Mouse (Mus musculus): ENCODE measurements around the gene Cab39. TPM values are rescaled to one million over a fixed set of nuclear protein-coding genes. Genes with fewer than 3 reads are reported as not detected.

Cab39 gene
- total RNA-seq, 2 experiments from 2014 or later: 93.5 to 101 TPM

DNA sequence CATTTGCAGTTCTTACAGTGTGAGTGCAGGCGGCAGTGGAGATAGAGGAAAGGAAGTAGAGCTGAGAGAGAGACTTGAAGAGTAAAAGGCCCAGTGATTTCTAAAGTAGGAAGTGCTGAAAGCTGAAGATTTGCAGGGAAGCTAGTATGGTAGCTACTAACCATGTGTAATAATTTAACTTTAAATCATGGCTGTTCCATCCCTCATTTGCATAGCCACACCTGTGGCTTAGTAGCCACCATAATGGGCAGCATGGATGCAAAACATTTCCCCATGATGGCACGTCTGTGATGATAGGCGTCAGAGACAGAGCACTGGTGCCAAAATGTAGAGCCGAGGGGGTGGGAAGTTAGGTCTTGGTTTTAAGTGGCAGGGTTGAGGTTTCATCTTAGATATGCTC is 47.2 kb downstream of the Cab39 start:
- no peak for DNase-seq
- intact Hi-C loops (cut with DNase I): loop anchor here (5.0 kb wide), 1 partner anchor 98 kb away; no protein-coding TSS in a partner anchor

DNA sequence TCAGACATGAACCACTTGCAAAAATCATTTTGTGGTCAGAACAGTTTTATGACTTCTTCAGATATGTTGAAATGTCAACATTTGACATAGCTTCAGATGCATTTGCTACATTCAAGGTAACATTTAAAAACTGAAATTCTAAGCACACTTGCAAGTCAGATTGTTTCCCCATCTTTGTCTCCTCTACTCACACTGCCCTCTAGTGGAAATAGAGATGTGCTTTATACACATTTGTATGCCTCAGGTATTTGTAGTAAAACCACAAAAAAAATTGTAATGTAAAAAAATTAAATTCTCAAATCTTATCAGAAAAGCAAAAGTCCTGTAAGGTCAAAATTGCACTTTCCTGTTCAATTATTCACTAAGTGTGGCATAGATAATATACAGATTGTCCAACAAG is 49.0 kb downstream of the Cab39 start:
- DNase-seq: no peak
- intact Hi-C loops (cut with DNase I): loop anchor here (2.0 to 5.0 kb wide), 2 partner anchors 49 to 100 kb away; partner anchors contain the start of gene Cab39

DNA sequence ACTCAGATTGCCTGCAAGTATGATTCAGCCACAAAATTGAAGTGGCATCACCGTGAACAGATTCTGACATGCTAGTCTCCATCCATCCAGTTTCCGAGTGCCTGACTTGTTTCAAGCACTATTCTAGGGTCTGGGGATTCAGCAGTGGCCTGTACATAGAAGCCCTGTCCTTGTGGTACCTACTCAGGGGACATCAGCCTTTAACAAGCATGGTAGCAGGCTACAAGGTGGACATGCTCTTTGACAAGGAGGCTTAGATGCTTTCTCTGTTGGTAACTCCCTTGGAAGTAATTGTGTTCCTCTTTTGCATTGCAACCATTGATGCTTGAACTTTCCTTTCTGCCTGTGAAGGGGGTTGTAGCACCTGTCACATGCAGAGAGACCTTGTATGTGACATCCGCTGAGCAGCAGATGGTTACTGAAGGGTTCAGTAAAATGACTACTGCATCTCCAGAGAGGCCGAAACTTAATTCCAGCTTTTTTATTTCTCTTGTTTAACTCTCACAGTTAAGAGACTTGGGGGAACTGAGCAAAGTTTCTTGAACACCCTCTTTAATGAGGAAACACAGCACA is 50.1 kb downstream of the Cab39 start:
- intact Hi-C loops (cut with DNase I): loop anchor here (2.0 to 5.0 kb wide), 2 partner anchors 51 to 101 kb away; partner anchors contain the start of gene Cab39
- DNase-seq: no peak

DNA sequence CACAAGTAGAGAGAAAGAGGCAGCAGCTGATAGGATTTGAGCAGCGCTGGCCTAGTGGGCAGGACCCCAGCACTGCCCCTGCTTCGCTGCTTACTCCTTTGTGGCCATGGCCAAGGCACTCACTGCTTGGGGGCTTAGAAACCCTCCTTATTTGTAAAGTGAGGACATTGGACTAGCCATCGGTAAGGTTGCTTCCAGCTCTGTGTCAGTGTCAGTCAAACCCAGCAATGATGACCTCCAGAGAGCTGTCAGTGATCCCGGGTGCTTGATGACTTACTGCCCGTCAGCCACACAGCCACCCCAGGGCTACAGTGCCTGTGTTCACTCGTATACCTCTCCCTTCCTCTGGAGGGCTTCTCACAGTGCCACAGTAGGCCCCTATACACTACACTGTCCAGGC is 51.7 kb downstream of the Cab39 start:
- DNase-seq: no peak
- intact Hi-C loops (cut with DNase I): loop anchor here (5.0 kb wide), 1 partner anchor 103 kb away; no protein-coding TSS in a partner anchor

DNA sequence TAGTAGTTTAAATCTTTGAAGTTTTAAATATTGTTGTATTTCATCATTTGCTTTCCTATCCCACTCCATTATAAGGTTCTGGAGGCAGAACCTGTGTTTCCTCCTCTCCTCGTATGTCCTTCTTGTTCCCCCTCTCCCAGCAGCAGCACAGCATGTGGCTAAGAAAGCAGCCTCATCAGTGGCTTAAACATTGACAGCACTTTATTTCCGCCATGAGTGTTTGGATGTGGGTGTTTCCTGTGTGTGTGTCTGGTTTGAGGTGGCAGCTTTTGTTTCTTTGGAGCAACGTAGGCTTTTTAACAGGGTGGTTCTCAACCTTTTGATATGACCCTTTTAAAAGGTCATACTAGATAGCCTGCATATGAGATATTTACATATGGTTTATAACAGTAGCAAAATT is 52.2 kb downstream of the Cab39 start:
- intact Hi-C loops (cut with DNase I): no loop called here
- no peak for DNase-seq

DNA sequence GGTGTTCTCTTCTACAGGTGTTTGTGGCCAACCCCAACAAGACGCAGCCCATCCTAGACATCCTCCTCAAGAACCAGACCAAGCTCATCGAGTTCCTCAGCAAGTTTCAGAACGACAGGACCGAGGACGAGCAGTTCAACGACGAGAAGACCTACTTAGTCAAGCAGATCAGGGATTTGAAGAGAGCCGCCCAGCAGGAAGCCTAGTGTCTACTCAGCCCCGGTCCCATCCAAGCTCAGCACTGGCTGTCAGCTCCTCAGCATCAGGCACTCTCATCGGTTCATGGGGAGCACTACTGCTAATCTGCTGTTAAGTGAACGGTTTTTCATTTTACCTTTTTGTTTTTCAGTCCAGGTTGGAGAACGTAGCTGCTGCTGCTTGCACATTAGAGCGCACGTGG is 55.8 kb downstream of the Cab39 start:
- intact Hi-C loops (cut with DNase I): no loop called here
- DNase-seq: no peak

DNA sequence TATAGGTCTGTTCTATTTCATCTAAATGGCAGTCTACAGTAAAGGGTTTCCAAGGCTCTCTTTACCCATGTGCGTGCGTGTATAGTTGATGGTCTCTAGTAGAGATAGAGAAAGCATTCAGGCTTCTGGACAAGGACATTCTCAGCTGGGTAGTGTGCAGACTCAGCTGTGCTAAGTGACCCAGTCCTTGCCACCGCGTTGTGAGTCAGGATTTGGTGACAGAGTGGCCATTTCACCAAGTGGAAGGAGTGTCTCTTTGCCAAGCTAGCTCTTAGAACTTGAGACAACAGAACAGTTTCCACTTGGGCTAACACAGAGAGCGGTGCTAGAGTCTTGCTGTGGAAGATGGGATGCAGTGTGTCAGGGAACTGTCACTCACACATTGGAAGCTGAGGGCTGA is 57.6 kb downstream of the Cab39 start:
- no peak for DNase-seq
- intact Hi-C loops (cut with DNase I): loop anchor here (5.0 kb wide), 2 partner anchors 51 to 1881 kb away; no protein-coding TSS in a partner anchor

DNA sequence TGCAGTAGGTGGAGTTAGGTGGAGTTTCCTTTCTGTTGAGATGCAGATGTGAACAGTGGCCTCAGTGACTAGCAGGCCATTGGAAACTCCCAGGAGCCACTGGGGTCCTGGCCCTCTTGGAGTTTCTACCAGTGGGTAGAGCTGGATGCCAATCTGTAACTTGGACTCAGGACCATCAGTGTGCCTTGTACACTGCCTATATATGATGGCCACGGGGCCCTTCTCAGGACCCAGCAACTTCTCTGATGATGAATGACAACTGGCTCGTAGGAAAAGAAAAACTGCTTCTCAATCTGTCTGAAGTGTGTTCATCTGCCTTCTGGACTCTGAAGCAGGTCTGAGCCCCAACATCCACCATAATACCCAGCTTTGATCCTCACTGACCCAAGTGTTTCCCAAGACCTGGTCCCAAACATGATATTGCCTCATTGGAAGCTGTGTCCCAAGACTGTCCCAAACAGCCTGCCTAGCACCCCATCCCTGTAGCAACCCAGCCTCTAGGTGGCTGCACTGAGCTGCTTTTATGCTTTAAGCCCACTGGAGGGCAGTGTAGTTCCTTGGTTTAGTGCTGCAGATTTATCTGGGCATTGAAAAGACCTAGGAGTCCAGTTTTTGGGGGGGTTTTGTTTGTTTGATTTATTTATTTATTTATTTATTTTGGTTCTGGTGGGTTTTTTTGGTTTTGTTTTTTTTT is 59.9 kb downstream of the Cab39 start:
- intact Hi-C loops (cut with DNase I): loop anchor here (1.0 to 5.0 kb wide), 4 partner anchors 49 to 1879 kb away; no protein-coding TSS in a partner anchor
- peak; percentile 64 to 81 for DNase-seq

DNA sequence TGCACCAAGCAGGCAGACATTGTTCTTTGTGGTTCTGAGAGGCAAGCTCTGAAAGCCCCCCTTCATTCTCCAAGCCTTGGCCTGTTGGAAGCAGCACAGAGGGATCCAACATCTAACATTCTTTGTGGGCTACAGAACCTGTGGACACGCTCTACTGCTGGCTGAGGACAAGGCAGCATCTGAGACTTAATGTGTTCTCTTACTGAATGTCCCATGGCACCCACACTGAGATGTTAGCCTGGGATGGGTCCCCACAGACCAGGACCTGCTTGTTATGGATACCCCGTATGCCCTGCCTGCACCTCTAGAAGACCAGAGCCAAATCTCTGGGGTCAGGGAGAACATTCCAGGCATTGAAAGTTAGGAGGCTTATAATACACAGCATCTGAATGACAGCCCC is 60.6 kb downstream of the Cab39 start:
- intact Hi-C loops (cut with DNase I): loop anchor here (1.0 to 5.0 kb wide), 4 partner anchors 48 to 1878 kb away; no protein-coding TSS in a partner anchor
- DNase-seq: no peak

DNA sequence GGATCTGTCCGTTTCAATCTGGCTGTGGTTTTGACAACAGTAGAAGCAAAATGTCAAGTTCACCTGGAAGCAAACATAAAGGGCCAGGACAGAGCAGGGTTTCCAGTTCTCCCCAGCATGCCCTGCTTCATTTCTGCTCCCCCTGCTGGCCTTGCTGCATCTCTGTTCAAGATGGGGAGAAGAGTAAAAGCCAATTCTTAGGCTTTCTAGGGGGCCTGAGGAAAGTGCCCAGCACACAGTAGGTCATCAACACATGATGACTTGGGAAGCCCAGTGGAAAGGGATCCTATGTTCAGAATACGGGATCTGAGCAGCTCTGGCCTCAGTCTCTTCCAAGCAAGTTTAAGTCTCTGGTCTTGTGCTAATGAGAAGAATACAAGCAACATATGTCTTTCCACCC is 61.2 kb downstream of the Cab39 start:
- intact Hi-C loops (cut with DNase I): loop anchor here (5.0 kb wide), 2 partner anchors 48 to 1878 kb away; no protein-coding TSS in a partner anchor
- DNase-seq: no peak

DNA sequence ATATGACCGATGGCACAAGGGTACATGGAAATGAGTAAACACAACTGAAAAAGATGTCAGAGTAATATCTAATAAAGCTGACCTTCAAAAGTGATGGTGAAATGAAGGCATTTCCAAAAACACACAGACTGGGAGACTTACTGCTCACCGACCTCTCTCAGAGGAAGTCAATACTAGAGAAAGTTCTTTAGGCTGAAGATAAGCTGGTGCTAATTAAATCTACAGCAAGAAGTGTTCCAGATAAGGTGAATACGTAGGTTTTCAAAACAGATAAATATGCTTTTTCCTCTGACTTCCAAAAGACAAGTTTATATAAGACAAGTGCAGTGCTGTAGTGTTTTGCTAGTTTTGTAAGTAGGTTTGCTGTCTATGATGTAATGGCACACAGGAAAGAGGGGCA is 63.0 kb downstream of the Cab39 start:
- no peak for DNase-seq
- intact Hi-C loops (cut with DNase I): no loop called here

DNA sequence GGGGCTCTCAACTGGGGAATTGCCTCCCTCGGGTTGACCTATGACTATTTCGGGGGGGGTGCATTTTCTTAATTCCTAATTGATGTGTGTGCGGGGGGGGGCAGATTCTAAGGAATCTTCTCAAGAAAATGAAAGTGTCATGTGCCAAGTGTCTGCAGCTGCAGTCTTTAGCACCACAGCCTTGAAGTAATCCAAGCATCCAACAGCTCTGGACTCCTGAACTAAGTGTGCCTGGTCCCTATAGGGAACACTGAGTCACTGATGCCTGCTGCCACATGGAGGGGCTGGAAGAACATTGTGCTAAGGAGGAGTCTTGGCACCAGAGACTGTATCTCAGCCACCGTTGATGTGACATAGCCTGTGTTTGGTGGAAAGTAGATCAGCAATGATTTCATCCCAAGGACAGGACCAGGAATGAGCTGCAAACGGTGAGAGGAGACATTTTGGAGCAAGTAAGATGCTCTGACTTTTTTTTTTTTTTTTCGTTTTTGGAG is 64.1 kb downstream of the Cab39 start:
- intact Hi-C loops (cut with DNase I): no loop called here
- no peak for DNase-seq

DNA sequence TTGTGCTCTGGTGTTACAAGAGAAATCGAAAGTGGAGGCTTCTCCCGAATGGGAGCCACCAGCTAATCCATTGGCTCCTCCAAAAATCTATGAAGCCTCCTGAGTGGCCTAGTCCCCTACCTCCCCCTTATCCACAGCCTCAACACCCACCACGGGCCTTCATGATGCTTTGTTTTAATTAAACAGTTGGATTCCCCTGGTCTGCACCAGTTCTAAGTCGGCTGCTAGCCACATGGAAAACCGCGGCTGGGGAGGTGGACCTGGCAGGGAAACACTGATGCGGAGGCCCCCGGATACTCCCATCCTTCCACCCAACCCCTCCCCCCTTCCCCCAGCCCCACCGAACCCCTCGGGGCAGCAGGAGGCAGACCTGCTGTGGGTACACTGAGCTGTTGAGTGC is 71.1 kb downstream of the Cab39 start:
- intact Hi-C loops (cut with DNase I): no loop called here
- peak; percentile 10 to 30 for DNase-seq

DNA sequence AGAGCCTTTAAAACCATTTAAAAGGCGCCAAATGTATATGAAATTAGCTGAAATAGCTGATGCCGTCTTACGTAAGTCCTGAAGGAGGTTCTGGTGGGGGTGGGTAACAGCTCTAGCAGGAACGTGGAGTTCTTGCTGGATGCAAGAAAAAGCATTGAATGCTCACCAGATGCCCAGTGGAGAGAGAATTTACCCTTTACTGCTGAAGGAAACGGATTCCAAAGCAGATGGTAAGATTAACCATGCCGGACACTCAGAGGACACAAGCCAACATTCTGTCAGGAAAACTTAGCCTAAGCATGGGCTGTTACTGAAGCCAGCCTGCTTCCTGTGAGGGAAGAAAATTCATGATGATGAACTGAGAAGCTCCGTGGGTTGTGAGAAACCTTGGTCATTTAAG is 76.8 kb downstream of the Cab39 start:
- intact Hi-C loops (cut with DNase I): no loop called here

DNA sequence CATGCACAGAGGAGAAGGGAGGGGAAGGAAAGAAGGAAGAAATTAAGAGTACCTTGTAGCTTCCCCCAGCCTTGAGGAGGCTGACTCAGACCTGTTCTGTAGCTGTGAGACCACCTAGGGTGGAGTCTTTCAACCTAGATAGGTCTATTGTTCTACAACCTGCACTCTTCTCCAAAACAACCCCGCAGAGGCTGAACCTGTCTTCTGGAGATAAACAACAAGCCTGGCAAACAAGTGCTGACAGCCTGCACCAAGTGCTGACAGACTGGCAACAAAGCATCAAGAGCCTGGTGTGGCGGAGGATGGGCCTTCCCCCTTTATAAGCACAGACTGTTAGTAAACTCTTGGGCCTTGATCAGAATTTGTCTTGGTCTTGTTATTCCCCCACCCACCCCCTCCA is 77.3 kb downstream of the Cab39 start:
- no peak for DNase-seq
- intact Hi-C loops (cut with DNase I): no loop called here

More for the DNA sequence above, 76.8 kb downstream of the Cab39 start:
- no peak for DNase-seq

DNA sequence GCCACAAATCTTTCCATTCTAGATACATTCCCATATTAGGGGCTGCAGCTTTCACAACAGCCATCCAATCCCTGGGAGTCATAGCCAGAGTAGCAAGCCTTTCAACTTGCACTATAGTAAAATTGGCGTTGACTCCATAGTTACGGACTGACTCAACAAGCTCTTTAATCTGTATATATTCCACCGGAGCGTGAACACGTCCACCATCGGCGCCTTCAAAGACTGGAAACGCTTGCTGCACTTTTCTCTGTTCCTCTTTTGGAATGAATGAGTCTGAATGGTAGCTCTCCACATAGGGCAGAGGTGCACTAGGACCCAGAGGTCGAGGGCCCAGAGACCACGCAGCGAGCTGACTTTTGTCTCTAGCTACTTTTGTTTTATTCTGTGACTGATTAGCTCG is 88.8 kb downstream of the Cab39 start:
- DNase-seq: no peak
- intact Hi-C loops (cut with DNase I): no loop called here

DNA sequence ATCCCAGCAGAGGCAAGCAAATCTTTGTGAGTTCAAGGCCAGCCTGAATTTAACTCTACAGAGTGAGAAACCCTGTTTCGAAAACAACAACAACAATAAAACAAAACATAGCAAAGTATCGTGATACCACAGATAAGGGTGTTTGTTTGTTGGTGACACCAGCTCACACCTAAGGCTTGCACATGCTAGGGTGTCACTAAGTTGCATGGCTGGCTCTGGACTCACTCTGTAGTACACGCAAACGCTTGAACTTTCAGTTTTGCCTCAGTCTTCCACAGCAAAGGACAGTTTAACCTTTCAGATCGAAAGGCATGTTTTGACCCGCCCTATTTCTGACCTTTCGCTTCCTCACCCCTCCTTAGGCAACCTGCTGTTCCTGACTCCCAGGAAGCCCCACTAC is 94.0 kb downstream of the Cab39 start:
- intact Hi-C loops (cut with DNase I): no loop called here
- DNase-seq: no peak

DNA sequence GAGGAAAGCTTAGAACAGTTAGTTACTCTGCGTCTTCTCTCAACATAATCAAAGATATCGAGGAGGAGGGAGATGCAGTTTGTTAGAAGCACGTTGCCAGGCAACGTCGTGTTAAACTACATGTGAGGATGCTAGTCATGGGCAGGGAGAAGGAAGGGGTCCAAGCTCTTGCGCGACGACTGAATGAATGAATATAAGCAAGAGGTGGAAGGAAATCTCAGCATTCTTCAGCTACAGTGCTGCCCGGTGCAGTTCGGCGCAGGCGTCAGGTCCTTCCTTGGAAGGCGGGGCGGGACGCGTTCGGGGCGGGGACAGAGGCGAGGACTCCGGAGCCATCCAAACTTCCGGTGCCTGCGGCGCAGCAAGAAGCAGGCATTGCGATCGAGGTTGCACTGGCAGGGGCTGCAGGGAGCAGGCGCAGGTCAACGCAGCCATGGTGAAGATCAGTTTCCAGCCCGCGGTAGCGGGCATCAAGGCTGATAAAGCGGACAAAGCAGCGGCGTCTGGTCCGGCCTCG is 101.0 kb downstream of the Cab39 start, which contains the start of gene Itm2c:
Itm2c (plus strand) TSS at position 51 of the 517 bp plus-strand sequence.
- peak; percentile 87 to 91 for DNase-seq
- intact Hi-C loops (cut with DNase I): loop anchor here (2.0 kb wide), 1 partner anchor 41 kb away; no protein-coding TSS in a partner anchor

DNA sequence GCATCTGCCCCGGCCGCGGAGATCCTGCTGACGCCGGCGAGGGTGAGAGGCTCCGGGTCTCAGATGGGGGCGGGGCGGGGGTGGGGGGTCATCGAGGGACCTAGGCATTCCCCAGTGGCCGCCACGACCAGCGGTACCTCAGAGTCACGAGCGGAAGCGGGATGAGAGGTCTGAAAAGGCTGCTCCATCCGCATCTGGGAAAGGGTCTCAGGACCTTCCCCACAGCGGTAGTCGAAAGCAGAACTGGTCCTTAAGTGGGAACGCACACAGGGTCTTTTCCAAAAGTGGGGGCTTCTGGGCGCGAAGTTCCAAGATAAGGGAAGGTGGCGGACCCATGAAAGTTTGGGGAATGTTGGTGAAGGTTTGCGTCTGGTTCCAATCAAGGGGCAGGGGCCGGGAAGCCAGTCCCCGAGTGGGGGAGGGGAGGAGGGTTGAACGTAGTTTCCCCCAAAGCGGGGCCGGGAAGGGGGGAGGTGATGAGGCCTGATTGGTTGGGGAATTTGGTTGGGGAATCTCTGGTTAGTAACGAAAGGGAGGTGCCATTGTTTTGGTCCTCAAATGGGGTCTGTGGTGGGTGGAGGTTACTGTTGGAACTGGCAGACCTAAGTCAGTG is 101.6 kb downstream of the Cab39 start:
- peak; percentile 46 to 49 for DNase-seq
- intact Hi-C loops (cut with DNase I): loop anchor here (2.0 kb wide), 1 partner anchor 40 kb away; no protein-coding TSS in a partner anchor

DNA sequence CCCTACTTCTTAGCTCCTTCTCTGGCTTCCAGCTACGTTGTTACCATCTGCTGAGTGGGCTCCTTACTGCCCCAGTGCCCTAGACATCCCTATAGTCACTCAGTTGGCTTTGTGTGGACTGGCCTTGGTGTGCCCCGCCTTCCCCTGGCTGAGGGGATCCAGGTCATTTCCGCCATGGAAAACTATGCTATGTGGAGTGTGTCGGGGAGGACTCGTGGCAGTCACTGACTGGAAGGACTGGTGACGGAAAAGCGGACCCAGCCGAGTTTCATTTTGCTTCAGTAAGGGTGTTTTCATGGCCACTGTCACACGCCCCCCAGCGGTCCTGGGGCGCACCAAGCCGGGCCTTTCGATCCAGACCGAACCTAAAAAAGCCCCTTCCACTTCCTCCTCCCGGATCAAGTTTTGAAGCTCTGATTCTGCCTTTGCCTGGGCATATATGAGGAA is 102.2 kb downstream of the Cab39 start:
- intact Hi-C loops (cut with DNase I): loop anchor here (2.0 kb wide), 1 partner anchor 39 kb away; no protein-coding TSS in a partner anchor
- peak; percentile 64 to 65 for DNase-seq

DNA sequence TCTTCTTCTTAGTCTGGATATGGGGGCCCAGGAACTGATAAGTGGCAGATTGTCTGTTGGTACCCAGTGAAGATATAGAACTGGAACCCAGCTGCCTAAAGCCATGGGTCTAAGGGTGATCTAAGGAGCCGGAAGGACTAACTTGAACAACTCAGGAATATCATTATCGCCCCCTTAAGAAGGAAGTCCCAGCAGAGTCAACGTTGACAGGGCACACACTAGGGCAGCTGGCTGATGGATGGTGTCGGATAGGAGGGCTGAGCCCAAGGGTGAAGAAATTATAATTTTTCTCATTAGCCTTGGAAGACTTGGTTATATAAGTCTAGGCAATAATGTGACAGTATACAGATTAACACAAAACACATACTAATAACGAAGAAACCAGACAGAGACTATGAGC is 102.9 kb downstream of the Cab39 start:
- no peak for DNase-seq
- intact Hi-C loops (cut with DNase I): no loop called here
